In genomic region chr15:100458055-100458454, GRCm38 (mm10) we compare ENCODE assay signal across 9 mouse cellular contexts. TPM values are rescaled to one million over a fixed set of nuclear protein-coding genes. Genes with fewer than 3 reads are reported as not detected.
DNase-seq lines count a peak whose midpoint lies in the region; ATAC-seq and TF ChIP-seq lines count a peak whose summit lies in the region.
"Had no signal": no experiment of that assay in that cellular context is flagged by ENCODE, and none has a peak within 500 bp of the region (broad histone marks: within the 10 kb centered on the region; RNA-seq: fewer than 3 reads in every experiment).

No protein-coding gene starts in this region.

- no peak for TF ChIP-seq CTCF in thymus, adult 2 months (IDR thresholded peaks at IDR 0.05; ENCODE audit: borderline replicate concordance, control insufficient read depth, extremely low read depth, insufficient read depth, low read length, poor library complexity)
- peak; percentile 67 for TF ChIP-seq CTCF in lung, embryonic 14.5 days (IDR thresholded peaks at IDR 0.05; ENCODE audit: low read depth)

- no peak for ATAC-seq in lung, embryonic 14.5 days (ENCODE audit: insufficient read depth)

- H3K4me1 ChIP-seq in thymus, adult 2 months (replicated peaks; ENCODE audit: control insufficient read depth, insufficient read depth, low read length): peaks cover 16% of the 10 kb centered on the region
- H3K4me1 ChIP-seq in lung, embryonic 14.5 days (ENCODE audit: insufficient read depth): no peaks in the 10 kb centered on the region

- H3K27me3 ChIP-seq in thymus, adult 2 months (ENCODE audit: control insufficient read depth, insufficient read depth, low read length): no peaks in the 10 kb centered on the region
- no peaks in the 10 kb centered on the region for H3K27me3 ChIP-seq in lung, embryonic 14.5 days (ENCODE audit: insufficient read depth, low read length)
- no peaks in the 10 kb centered on the region for H3K27me3 ChIP-seq in splenic B cell, adult 2 months (ENCODE audit: control insufficient read depth, insufficient read depth, low read length, poor library complexity, severe bottlenecking)

- DNase-seq in gastrocnemius, adult 18-20 months (ENCODE audit: low spot score): peak; percentile 60
- DNase-seq in gastrocnemius, postnatal 25 days: no peak
- peak; percentile 60 for DNase-seq in thymus, adult 2 months
- no peak for DNase-seq in thymus, adult 18-20 months
- peak; percentile 63 to 71 for DNase-seq in cerebellum, adult 18-20 months
- DNase-seq in heart, postnatal 4 days: peak; percentile 75
- peak; percentile 81 for DNase-seq in lung, embryonic 14.5 days
- DNase-seq in splenic B cell, adult 2 months (ENCODE audit: low read depth, low spot score): peak; percentile 88

- no peak overlapping the region for H3K4me3 ChIP-seq in thymus, adult 2 months (ENCODE audit: control insufficient read depth, insufficient read depth, low read length)
- no peak overlapping the region for H3K4me3 ChIP-seq in lung, embryonic 14.5 days (ENCODE audit: low read depth, low read length)

- H3K27ac ChIP-seq in thymus, adult 2 months (ENCODE audit: control insufficient read depth, insufficient read depth, low read length): no peak overlapping the region
- H3K27ac ChIP-seq in lung, embryonic 14.5 days (ENCODE audit: low read depth): no peak overlapping the region

- TF ChIP-seq POLR2A in thymus, adult 2 months (IDR thresholded peaks at IDR 0.05; ENCODE audit: control insufficient read depth, extremely low read depth, insufficient read depth, low read length, poor library complexity): no peak

- H3K36me3 ChIP-seq in thymus, adult 2 months (ENCODE audit: control insufficient read depth, insufficient read depth, low read length): no peaks in the 10 kb centered on the region
- no peaks in the 10 kb centered on the region for H3K36me3 ChIP-seq in lung, embryonic 14.5 days (ENCODE audit: insufficient read depth)
- no peaks in the 10 kb centered on the region for H3K36me3 ChIP-seq in splenic B cell, adult 2 months (ENCODE audit: control insufficient read depth, insufficient read depth, low read length, poor library complexity, severe bottlenecking)

- no peak overlapping the region for H3K9ac ChIP-seq in lung, embryonic 14.5 days

- H3K9me3 ChIP-seq in lung, embryonic 14.5 days (ENCODE audit: low read depth, low read length): no peaks in the 10 kb centered on the region

- no peak overlapping the region for H3K4me2 ChIP-seq in lung, embryonic 14.5 days

- 35% methylated on average over 10 of the region's 10 CpGs for WGBS in thymus, adult 2 months
- 39% methylated on average over 10 of the region's 10 CpGs for WGBS in lung, embryonic 14.5 days

RNA-seq across cellular contexts. Expression of gene Letmd1, which starts 10.8 kb away (rescaled TPM):
- 1 to 10 TPM; 6.7 to 7.5 TPM for total RNA-seq in gastrocnemius, adult 18-20 months (2021)
- total RNA-seq in gastrocnemius, postnatal 25 days (2021): 1 to 10 TPM; 9.1 to 9.9 TPM
- 83.1 and 101 TPM in 2 replicates for polyA plus RNA-seq in thymus, adult 2 months (2012; rRNA removed)
- total RNA-seq in heart, postnatal 4 days (2021): 10 to 100 TPM; 15.3 to 15.8 TPM
- 20.6 and 22.9 TPM in 2 replicates for polyA plus RNA-seq in lung, embryonic 14.5 days (2014; fragmentation: Nextera tagmentation; extraction: Ambion mirVana)

RNA-seq across cellular contexts. Expression of gene Slc11a2, which starts 33.2 kb away (rescaled TPM):
- 10 to 100 TPM; 34.5 to 40.0 TPM for total RNA-seq in gastrocnemius, adult 18-20 months (2021)
- 10 to 100 TPM; 36.7 to 41.9 TPM for total RNA-seq in gastrocnemius, postnatal 25 days (2021)
- 46.4 and 54.1 TPM in 2 replicates for polyA plus RNA-seq in thymus, adult 2 months (2012; rRNA removed)
- 10 to 100 TPM; 40.4 to 43.9 TPM for total RNA-seq in heart, postnatal 4 days (2021)
- 17.8 and 21.6 TPM in 2 replicates for polyA plus RNA-seq in lung, embryonic 14.5 days (2014; fragmentation: Nextera tagmentation; extraction: Ambion mirVana)

RNA-seq across cellular contexts. Expression of gene Gm5475, which starts 36.1 kb away (rescaled TPM):
- total RNA-seq in gastrocnemius, adult 18-20 months (2021): under 1 TPM in 1 of 2 experiments, not detected in 1; 0.09 TPM
- total RNA-seq in gastrocnemius, postnatal 25 days (2021): not detected
- polyA plus RNA-seq in thymus, adult 2 months (2012; rRNA removed): 0.04 and 0.05 TPM in 2 replicates
- total RNA-seq in heart, postnatal 4 days (2021): not detected
- polyA plus RNA-seq in lung, embryonic 14.5 days (2014; fragmentation: Nextera tagmentation; extraction: Ambion mirVana): not detected in 2 replicates
- total RNA-seq: left cerebral cortex, postnatal 25 days had no signal

RNA-seq across cellular contexts. Expression of gene Csrnp2, which starts 37.2 kb away (rescaled TPM):
- total RNA-seq in gastrocnemius, adult 18-20 months (2021): 1 to 10 TPM; 3.2 to 3.7 TPM
- total RNA-seq in gastrocnemius, postnatal 25 days (2021): 1 to 10 TPM; 2.1 to 2.6 TPM
- 8.7 and 9.6 TPM in 2 replicates for polyA plus RNA-seq in thymus, adult 2 months (2012; rRNA removed)
- total RNA-seq in heart, postnatal 4 days (2021): 1 to 10 TPM; 5.9 to 6.5 TPM
- polyA plus RNA-seq in lung, embryonic 14.5 days (2014; fragmentation: Nextera tagmentation; extraction: Ambion mirVana): 15.7 and 18.0 TPM in 2 replicates

Comparison
In these comparisons a context has a peak if more than half of its experiments do, and no peak if none do; other contexts are left out.
1. DNase-seq: peak in gastrocnemius, adult 18-20 months (single experiment), thymus, adult 2 months (single experiment), cerebellum, adult 18-20 months (2 of 2), heart, postnatal 4 days (single experiment), lung, embryonic 14.5 days (single experiment) and splenic B cell, adult 2 months (single experiment); none in gastrocnemius, postnatal 25 days (single experiment) and thymus, adult 18-20 months (0 of 2).